Mouse (Mus musculus) kidney, embryonic 14.5 days (tissue): Measurements from ENCODE around the gene Ttc30a1. TPM values are rescaled to one million over a fixed set of nuclear protein-coding genes. Genes with fewer than 3 reads are reported as not detected.

Experiments
- ATAC-seq: fragments of 200-750 bp; cut with Nextera tagmentation; 2 replicates; pipeline ENCODE4 v1.8.0; 2017; ENCODE audit warnings: moderate number of reproducible peaks, mild to moderate bottlenecking, moderate TSS enrichment, moderate library complexity; ENCODE audit not compliant: low FRiP score, low TSS enrichment
- H3K27ac ChIP-seq: fragments of 300-500 bp; sonication (generic); 2 replicates; pipeline ENCODE4 v1.5.1; 2014; ENCODE audit warnings: low read depth, mild to moderate bottlenecking, low read length, moderate library complexity, mixed read lengths
- H3K27me3 ChIP-seq: fragments of 300-500 bp; sonication (generic); 2 replicates; pipeline ENCODE4 v1.6.1; 2014; ENCODE audit warnings: mild to moderate bottlenecking, low read length; ENCODE audit not compliant: control insufficient read depth, insufficient read depth
- H3K36me3 ChIP-seq: fragments of 300-500 bp; sonication (generic); 2 replicates; pipeline ENCODE4 v1.6.1; 2014; ENCODE audit warnings: low read length, mixed read lengths; ENCODE audit not compliant: control insufficient read depth, insufficient read depth
- H3K4me1 ChIP-seq: fragments of 300-500 bp; sonication (generic); 2 replicates; pipeline ENCODE4 v1.6.1; 2014; ENCODE audit warnings: low read length, mixed read lengths; ENCODE audit not compliant: control insufficient read depth, insufficient read depth
- H3K4me2 ChIP-seq: fragments of 300-500 bp; sonication (generic); replicated peaks from 2 replicates; pipeline ENCODE4 v1.6.1; 2014; ENCODE audit warnings: low read depth, mild to moderate bottlenecking, low read length
- H3K4me3 ChIP-seq: fragments of 300-500 bp; sonication (generic); 2 replicates; pipeline ENCODE4 v1.5.1; 2014; ENCODE audit warnings: mild to moderate bottlenecking, low read length
- H3K9ac ChIP-seq: fragments of 300-500 bp; sonication (generic); 2 replicates; pipeline ENCODE4 v1.6.1; 2014; ENCODE audit warnings: low read depth, mild to moderate bottlenecking, low read length, moderate library complexity
- H3K9me3 ChIP-seq: fragments of 300-500 bp; sonication (generic); 2 replicates; pipeline ENCODE4 v1.6.1; 2016; ENCODE audit warnings: low read length; ENCODE audit not compliant: control insufficient read depth
- WGBS: fragments of 180-500 bp; shearing (Covaris S2); extraction: QIAGEN DNeasy Blood & Tissue Kit; methylation state at CpG from one replicate; pipeline ENCODE4 v1.1.7; 2014; 5-methylcytosine and 5-hydroxymethylcytosine counted together
- polyA plus RNA-seq: library from polyadenylated mRNA; unstranded; fragments of >200 nt; fragmentation: Nextera tagmentation; extraction: Ambion mirVana; gene quantifications from 2 replicates; pipeline ENCODE4 v1.2.1, GENCODE M21; 2014

Ttc30a1 gene
- polyA plus RNA-seq, 1 experiment from 2014 or later = 8.5 TPM

DNA sequence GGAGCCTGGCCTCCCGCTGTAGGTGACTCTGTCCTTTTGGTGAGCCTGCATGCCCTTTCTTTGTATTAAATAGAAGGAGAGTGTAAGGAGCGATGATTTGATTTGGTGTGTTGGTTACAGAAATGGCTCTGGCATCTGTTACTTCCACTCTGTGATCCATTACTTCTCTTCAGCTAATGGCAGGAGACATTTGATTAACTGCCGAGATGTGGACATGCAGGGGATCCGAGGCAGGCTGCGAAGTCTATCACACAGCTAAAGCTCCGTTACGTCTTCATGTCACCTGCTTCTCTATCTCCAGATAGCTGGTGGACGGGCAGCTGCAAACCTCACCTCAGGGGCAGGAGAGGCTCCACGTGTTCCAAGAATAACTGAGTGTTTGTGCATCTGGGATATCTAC lies 7.6 kb downstream of the Ttc30a1 start:
- 67% methylated on average over 9 of the region's 9 CpGs for WGBS
- Histone ChIP-seq H3K9me3 (no peaks in the 10 kb centered on the region), H3K9ac (no peak overlapping the region), H3K27me3 (no peaks in the 10 kb centered on the region), H3K4me3 (no peak overlapping the region), H3K4me2 (no peak overlapping the region), H3K4me1 (no peaks in the 10 kb centered on the region), H3K36me3 (no peaks in the 10 kb centered on the region), H3K27ac (no peak overlapping the region)
- ATAC-seq = no peak

- Histone ChIP-seq H3K4me3 (no peak overlapping the region), H3K27ac (no peak overlapping the region; the same call in 1 of the 2 replicates), H3K4me1 (peaks cover 9% of the 10 kb centered on the region), H3K36me3 (no peaks in the 10 kb centered on the region), H3K27me3 (no peaks in the 10 kb centered on the region; the same call in 1 of the 2 replicates), H3K9ac (no peak overlapping the region), H3K9me3 (no peaks in the 10 kb centered on the region), H3K4me2 (peak overlapping the region; percentile 41)
- WGBS = 23% methylated on average over 5 of the region's 5 CpGs
- ATAC-seq = peak; percentile 50; the same call in 1 of the 2 replicates
These were observed 16.8 kb downstream of the Ttc30a1 start for GRCm38 (mm10) chr2:75964972-75965371.

DNA sequence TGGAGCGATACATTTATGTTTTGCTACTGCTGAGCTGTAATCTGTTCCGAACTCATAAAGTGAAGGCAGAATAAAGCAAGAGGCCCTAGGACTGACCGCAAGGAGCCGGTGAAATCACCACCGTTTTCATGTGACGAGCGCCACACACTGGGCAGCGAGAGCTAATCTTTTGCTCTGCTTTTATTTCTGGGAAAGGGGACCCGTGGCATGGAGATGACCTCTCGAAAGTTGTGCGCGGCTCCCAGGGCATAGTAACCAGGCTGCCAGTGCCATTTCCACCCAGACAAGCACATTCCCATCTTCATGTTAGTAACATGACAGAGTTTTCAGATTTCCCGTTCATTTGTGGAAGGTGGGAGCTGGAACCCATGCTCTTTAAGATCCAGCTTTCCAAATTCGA lies 17.3 kb downstream of the Ttc30a1 start:
- peak; percentile 57 for ATAC-seq

GRCm38 (mm10) chr2:75964051-75964450 lies 17.7 kb downstream of the Ttc30a1 start:
- ATAC-seq = no peak; the same call in 1 of the 2 replicates
- Histone ChIP-seq H3K27me3 (no peaks in the 10 kb centered on the region; the same call in 1 of the 2 replicates), H3K27ac (no peak overlapping the region), H3K9ac (no peak overlapping the region), H3K4me3 (no peak overlapping the region), H3K9me3 (no peaks in the 10 kb centered on the region), H3K36me3 (no peaks in the 10 kb centered on the region), H3K4me2 (no peak overlapping the region), H3K4me1 (peaks cover 11% of the 10 kb centered on the region)
- 61% methylated on average over 5 of the region's 5 CpGs for WGBS

More for the DNA sequence above, 17.3 kb downstream of the Ttc30a1 start:
- 11% methylated on average over 14 of the region's 14 CpGs for WGBS
- Histone ChIP-seq H3K36me3 (no peaks in the 10 kb centered on the region), H3K4me2 (peak overlapping the region; percentile 41), H3K27me3 (no peaks in the 10 kb centered on the region; the same call in 1 of the 2 replicates), H3K4me1 (peaks cover 11% of the 10 kb centered on the region), H3K27ac (no peak overlapping the region; the same call in 1 of the 2 replicates), H3K9ac (no peak overlapping the region), H3K4me3 (no peak overlapping the region), H3K9me3 (no peaks in the 10 kb centered on the region)

- Histone ChIP-seq H3K9ac (no peak overlapping the region), H3K36me3 (no peaks in the 10 kb centered on the region), H3K4me2 (no peak overlapping the region), H3K4me3 (no peak overlapping the region), H3K9me3 (no peaks in the 10 kb centered on the region), H3K4me1 (peaks cover 11% of the 10 kb centered on the region), H3K27ac (no peak overlapping the region), H3K27me3 (no peaks in the 10 kb centered on the region; the same call in 1 of the 2 replicates)
- WGBS = 75% methylated on average over 10 of the region's 10 CpGs
- no peak for ATAC-seq
These were observed 18.4 kb downstream of the Ttc30a1 start for GRCm38 (mm10) chr2:75963211-75963840.

GRCm38 (mm10) chr2:75960366-75961330 lies 21.1 kb downstream of the Ttc30a1 start:
- Histone ChIP-seq H3K27me3 (no peaks in the 10 kb centered on the region; the same call in 1 of the 2 replicates), H3K9ac (no peak overlapping the region), H3K4me1 (peaks cover 11% of the 10 kb centered on the region), H3K9me3 (no peaks in the 10 kb centered on the region), H3K4me3 (no peak overlapping the region), H3K27ac (peak overlapping the region; percentile 38; the same call in 1 of the 2 replicates), H3K4me2 (no peak overlapping the region), H3K36me3 (no peaks in the 10 kb centered on the region)
- WGBS = 44% methylated on average over 15 of the region's 15 CpGs
- peak; percentile 60; the same call in 1 of the 2 replicates for ATAC-seq

- Histone ChIP-seq H3K9me3 (no peaks in the 10 kb centered on the region), H3K4me1 (peaks cover 11% of the 10 kb centered on the region), H3K27me3 (no peaks in the 10 kb centered on the region; the same call in 1 of the 2 replicates), H3K4me3 (no peak overlapping the region), H3K4me2 (peak overlapping the region; percentile 13; the same call in 1 of the 2 replicates), H3K27ac (peak overlapping the region; percentile 38; the same call in 1 of the 2 replicates), H3K36me3 (no peaks in the 10 kb centered on the region), H3K9ac (no peak overlapping the region)
- WGBS = 22% methylated on average over 15 of the region's 15 CpGs
- no peak for ATAC-seq
These were observed 21.9 kb downstream of the Ttc30a1 start for GRCm38 (mm10) chr2:75959850-75960365.

- Histone ChIP-seq H3K27me3 (no peaks in the 10 kb centered on the region; the same call in 1 of the 2 replicates), H3K4me3 (no peak overlapping the region), H3K9ac (no peak overlapping the region), H3K27ac (no peak overlapping the region), H3K9me3 (no peaks in the 10 kb centered on the region), H3K36me3 (no peaks in the 10 kb centered on the region), H3K4me2 (peak overlapping the region; percentile 13; the same call in 1 of the 2 replicates), H3K4me1 (peaks cover 11% of the 10 kb centered on the region)
- ATAC-seq = no peak
- WGBS = 33% methylated on average over 18 of the region's 18 CpGs
These were observed 22.5 kb downstream of the Ttc30a1 start for GRCm38 (mm10) chr2:75959183-75959849.
